Mouse (Mus musculus) cerebellum, adult 2 months (tissue): ENCODE measurements at regions not wholly inside any gene's neighbourhood (a gene's known extent, or its start where the extent isn't known, plus 50 kb on each side); places are given as distances from the start of the nearest gene placed in this dataset.

Experiments used
- DNase-seq, 2 experiments: peaks; one replicate each; pipeline ENCODE4 v3.0.0; 2021
- H3K27ac ChIP-seq: fragments of 200-500 bp; 2 replicates; pipeline ENCODE4 v1.5.1; 2012; ENCODE audit warnings: low read length, control low read depth, inconsistent platforms; ENCODE audit not compliant: insufficient read depth
- H3K27me3 ChIP-seq: fragments of 200-500 bp; 2 replicates; pipeline ENCODE4 v1.6.1; 2012; ENCODE audit warnings: inconsistent platforms, mild to moderate bottlenecking, low read length, moderate library complexity; ENCODE audit not compliant: control insufficient read depth, insufficient read depth
- H3K4me1 ChIP-seq: fragments of 200-500 bp; 2 replicates; pipeline ENCODE4 v1.6.1; 2011; ENCODE audit warnings: low read length; ENCODE audit not compliant: control insufficient read depth, insufficient read depth
- H3K4me3 ChIP-seq: fragments of 200-500 bp; replicated peaks from 2 replicates; pipeline ENCODE3; 2011; ENCODE audit warnings: mild to moderate bottlenecking, low read depth, low read length, control low read depth; ENCODE audit not compliant: insufficient read depth
- CTCF ChIP-seq: fragments of 200-500 bp; IDR thresholded peaks from 2 replicates; pipeline ENCODE4 v1.5.1; 2011; ENCODE audit warnings: low read depth, mild to moderate bottlenecking, control low read depth, low read length, moderate library complexity, borderline replicate concordance; ENCODE audit not compliant: insufficient read depth
- POLR2A ChIP-seq: fragments of 200-500 bp; IDR thresholded peaks from 2 replicates; pipeline ENCODE4 v1.6.1; 2011; ENCODE audit warnings: low read length, control low read depth, borderline replicate concordance; ENCODE audit not compliant: insufficient read depth
- WGBS: fragments of 180-500 bp; shearing (Covaris S2); methylation state at CpG from one replicate; pipeline ENCODE4 v1.1.7; 2018; 5-methylcytosine and 5-hydroxymethylcytosine counted together

DNA sequence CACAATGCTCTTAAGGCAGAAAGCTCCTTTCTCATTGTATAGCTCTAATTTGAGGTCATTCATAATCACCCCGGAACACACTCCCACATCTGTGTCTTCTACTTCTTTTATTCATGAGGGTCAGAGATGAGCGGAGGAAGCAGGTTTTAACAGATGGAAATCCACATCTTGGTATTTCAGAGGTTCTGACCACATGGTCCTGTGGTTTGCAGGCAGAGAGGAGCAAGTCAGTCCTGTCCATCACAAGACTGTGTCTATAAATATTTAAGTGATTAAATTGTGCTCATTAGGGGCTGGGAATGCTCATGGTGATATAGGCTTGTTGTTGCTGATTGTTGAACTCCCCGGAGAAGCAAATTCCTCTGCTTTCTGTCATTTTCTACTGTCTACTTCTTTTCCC, 326.9 kb downstream of the Wdr20rt start:
- H3K4me1 ChIP-seq, result no peaks in the 10 kb centered on the region
- DNase-seq, result no peak
- TF ChIP-seq CTCF (no peak), POLR2A (no peak)
- no peak overlapping the region for H3K27ac ChIP-seq
- H3K27me3 ChIP-seq, result no peaks in the 10 kb centered on the region; the same call in 1 of the 2 replicates
- WGBS, result 83% methylated on average over 3 of the region's 3 CpGs
- no peak overlapping the region for H3K4me3 ChIP-seq

- WGBS, result 33% methylated on average over 6 of the region's 6 CpGs
- Histone ChIP-seq H3K4me3 (no peak overlapping the region), H3K27ac (no peak overlapping the region), H3K27me3 (no peaks in the 10 kb centered on the region), H3K4me1 (no peaks in the 10 kb centered on the region)
- DNase-seq, result no peak
- TF ChIP-seq POLR2A (no peak), CTCF (no peak)
These were observed 333.7 kb downstream of the Wdr20rt start for GRCm38 (mm10) chr12:65559036-65559435.

GRCm38 (mm10) chr12:65559809-65560208, 334.5 kb downstream of the Wdr20rt start:
- no peak for TF ChIP-seq POLR2A
- no peak for TF ChIP-seq CTCF
- Histone ChIP-seq H3K27me3 (no peaks in the 10 kb centered on the region), H3K4me1 (no peaks in the 10 kb centered on the region), H3K27ac (no peak overlapping the region), H3K4me3 (no peak overlapping the region)
- DNase-seq, result no peak
- WGBS, result 34% methylated on average over 3 of the region's 3 CpGs

- DNase-seq, result no peak
- no peaks in the 10 kb centered on the region for H3K4me1 ChIP-seq
- H3K27me3 ChIP-seq, result no peaks in the 10 kb centered on the region
- H3K27ac ChIP-seq, result no peak overlapping the region
- no peak for TF ChIP-seq CTCF
- no peak for TF ChIP-seq POLR2A
- WGBS, result 83% methylated on average over 1 of the region's 1 CpGs
- H3K4me3 ChIP-seq, result no peak overlapping the region
These were observed 346.3 kb downstream of the Wdr20rt start for GRCm38 (mm10) chr12:65571633-65572032.

DNA sequence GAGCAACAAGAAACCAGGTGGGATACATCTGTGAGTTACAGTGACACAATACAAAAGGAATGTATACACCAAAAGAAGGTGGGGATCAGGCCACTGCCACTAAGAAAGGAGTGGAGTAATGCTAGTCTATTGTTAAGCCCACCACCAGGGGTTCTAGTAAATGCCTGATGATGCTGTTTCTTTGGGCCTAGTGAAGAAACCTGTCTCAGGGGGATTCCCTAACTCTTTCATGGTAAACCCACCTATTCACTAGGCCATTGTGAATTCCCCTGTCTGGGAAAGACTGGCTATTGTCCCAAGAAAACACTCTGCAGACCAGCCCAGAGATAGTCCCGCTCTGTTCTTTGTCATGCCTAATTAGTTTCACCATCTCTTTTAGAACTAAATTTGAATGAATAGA, 368.2 kb downstream of the Wdr20rt start:
- Histone ChIP-seq H3K27ac (no peak overlapping the region), H3K4me3 (no peak overlapping the region), H3K4me1 (no peaks in the 10 kb centered on the region), H3K27me3 (no peaks in the 10 kb centered on the region)
- 33% methylated on average over 1 of the region's 1 CpGs for WGBS
- no peak for DNase-seq
- TF ChIP-seq POLR2A (no peak), CTCF (no peak)

DNA sequence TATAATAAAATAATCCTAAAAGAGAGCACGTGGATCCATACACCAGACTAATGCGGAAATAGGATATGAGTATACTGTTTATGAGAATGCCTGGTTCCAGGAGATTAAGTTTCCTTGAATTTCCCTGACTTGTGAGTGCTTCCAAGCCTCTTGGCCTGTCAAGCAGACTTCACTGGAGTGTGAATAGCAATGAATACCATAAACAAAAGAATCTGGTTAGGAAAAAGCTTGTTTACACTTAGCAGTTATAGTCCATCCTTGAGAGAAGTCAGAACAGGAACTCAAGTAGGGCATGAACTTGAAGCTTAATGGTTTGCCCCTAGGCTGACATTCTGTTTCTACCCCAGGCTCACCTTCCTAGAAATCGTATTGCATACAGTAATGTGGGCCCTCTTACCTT, 368.8 kb downstream of the Wdr20rt start:
- TF ChIP-seq POLR2A (no peak), CTCF (no peak)
- no peak for DNase-seq
- Histone ChIP-seq H3K4me3 (no peak overlapping the region), H3K27me3 (no peaks in the 10 kb centered on the region), H3K4me1 (no peaks in the 10 kb centered on the region), H3K27ac (no peak overlapping the region)
- WGBS, result 87% methylated on average over 3 of the region's 3 CpGs

GRCm38 (mm10) chr12:65644232-65644631, 418.9 kb downstream of the Wdr20rt start:
- Histone ChIP-seq H3K4me3 (no peak overlapping the region), H3K27ac (no peak overlapping the region), H3K4me1 (no peaks in the 10 kb centered on the region), H3K27me3 (no peaks in the 10 kb centered on the region)
- no peak for DNase-seq
- no peak for TF ChIP-seq POLR2A
- no peak for TF ChIP-seq CTCF
- 89% methylated on average over 1 of the region's 1 CpGs for WGBS

GRCm38 (mm10) chr12:65656772-65657171, 431.5 kb downstream of the Wdr20rt start:
- Histone ChIP-seq H3K4me1 (no peaks in the 10 kb centered on the region), H3K27ac (no peak overlapping the region), H3K4me3 (no peak overlapping the region), H3K27me3 (no peaks in the 10 kb centered on the region)
- no peak for DNase-seq
- WGBS, result 96% methylated on average over 1 of the region's 1 CpGs
- TF ChIP-seq CTCF (no peak), POLR2A (no peak)
